Mouse (Mus musculus) mouse trophoblast stem cell (cell line): ENCODE results near the gene Snx30.

Experiments used
- in situ Hi-C, 2 experiments: fragments of 300-500 bp; cut with MseI, MboI; formaldehyde crosslinking; loops; 2 replicates in 1 of 2; 3 replicates in 1 of 2; pipeline ENCODE4 v1.15.1; 2025

The Snx30 gene

DNA sequence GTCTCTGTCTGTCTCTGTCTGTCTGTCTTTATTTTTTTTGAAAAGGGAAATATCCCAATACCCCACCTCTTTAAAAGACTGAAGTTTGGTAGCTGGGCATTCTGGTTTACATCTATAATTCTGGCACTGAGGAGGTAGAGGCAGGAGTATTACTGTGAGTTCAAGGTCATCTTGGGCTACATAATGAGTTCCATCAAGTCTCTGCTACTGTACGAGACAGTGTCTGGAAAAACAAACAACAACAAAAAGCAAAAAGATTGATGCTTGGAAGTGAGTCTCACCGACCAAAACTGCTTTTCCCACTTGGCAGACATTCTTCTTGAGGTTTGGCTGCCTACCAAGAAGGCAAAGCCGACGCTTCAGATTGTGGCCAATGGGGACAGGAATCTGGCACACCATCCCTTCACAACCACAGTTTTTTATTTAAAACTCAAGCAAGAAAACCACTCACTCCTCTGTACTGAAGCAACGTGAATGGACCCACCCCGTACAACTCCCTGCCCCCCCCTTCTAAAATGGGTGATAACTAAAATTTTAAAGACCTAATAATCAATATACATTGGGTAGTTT lies 63.9 kb downstream of the Snx30 start:
- in situ Hi-C loops, result loop anchor here (5.0 to 10.0 kb wide), 4 partner anchors 55 to 85 kb away; partner anchors contain the start of gene Snx30 (in 1 of the 2)

GRCm38 (mm10) chr4:59870433-59870832 lies 64.8 kb downstream of the Snx30 start:
- in situ Hi-C loops, result loop anchor here (5.0 to 10.0 kb wide), 4 partner anchors 54 to 86 kb away; partner anchors contain the start of gene Snx30 (in 1 of the 2)

DNA sequence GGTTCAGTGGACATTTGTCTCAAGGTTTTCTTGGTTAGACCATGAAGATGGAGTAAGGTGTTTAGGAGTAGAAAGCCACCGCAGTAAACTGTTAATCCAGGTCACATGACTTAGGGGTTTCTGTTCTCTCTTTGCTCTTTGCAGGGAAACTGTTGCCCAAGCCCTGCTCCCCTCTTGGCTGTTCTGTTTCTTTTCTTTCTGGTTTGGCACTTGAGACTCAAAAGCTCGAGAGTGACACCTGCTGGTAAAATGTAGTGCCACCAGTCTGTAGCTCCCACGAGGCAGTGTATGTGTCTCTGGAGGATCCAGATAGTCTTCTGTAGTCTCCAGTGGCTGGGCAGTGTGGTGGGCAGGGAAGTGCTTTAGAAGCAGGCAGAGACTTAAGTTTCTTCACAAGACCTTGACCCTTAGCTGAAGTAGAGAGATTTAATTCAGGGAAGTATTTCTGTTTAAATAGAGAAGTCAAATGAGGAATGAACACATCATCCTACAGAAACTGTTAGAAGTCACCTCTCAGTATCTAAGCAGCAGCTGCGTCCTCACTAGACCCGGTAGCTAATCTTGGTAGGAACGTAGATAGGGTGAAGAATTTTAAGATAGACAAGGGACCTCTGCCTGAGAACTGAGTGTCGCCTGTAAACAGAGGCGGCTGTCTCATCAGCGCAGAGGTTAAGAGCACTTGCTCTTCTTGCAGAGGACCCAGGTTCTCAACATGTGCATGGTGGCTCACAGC lies 65.4 kb downstream of the Snx30 start:
- in situ Hi-C loops, result loop anchor here (5.0 to 10.0 kb wide), 4 partner anchors 54 to 86 kb away; partner anchors contain the start of gene Snx30 (in 1 of the 2)

GRCm38 (mm10) chr4:59873240-59873639 lies 67.6 kb downstream of the Snx30 start:
- in situ Hi-C loops, result loop anchor here (5.0 to 10.0 kb wide), 4 partner anchors 52 to 88 kb away; partner anchors contain the start of gene Snx30 (in 1 of the 2)

DNA sequence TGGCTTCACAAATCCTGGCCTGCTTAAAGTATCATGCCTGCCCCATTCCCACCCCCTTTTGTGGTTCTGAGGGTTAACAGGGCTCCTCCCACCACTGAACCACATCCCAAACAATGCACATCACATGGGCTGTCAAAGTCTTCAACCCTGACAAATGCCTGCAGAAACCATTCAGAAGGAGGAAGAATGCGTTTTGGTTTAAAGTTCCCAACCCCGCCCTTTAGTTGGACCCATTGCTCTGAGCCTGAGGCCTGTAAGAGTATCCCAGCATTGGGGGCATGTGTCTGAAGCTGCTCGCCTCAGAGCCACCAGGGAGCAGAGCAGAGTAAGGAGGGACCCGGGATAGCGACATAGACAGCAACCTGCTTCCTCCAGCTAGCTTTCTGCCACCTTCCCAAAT lies 68.2 kb downstream of the Snx30 start:
- in situ Hi-C loops, result loop anchor here (5.0 to 10.0 kb wide), 4 partner anchors 51 to 89 kb away; partner anchors contain the start of gene Snx30 (in 1 of the 2)

- in situ Hi-C loops, result loop anchor here in 1 of 2 experiments (10.0 kb wide), 2 partner anchors 48 to 92 kb away; no protein-coding TSS in a partner anchor
Observed at GRCm38 (mm10) chr4:59876570-59876969, 70.9 kb downstream of the Snx30 start.

GRCm38 (mm10) chr4:59877025-59877424 lies 71.4 kb downstream of the Snx30 start:
- in situ Hi-C loops, result loop anchor here in 1 of 2 experiments (10.0 kb wide), 2 partner anchors 48 to 92 kb away; no protein-coding TSS in a partner anchor

DNA sequence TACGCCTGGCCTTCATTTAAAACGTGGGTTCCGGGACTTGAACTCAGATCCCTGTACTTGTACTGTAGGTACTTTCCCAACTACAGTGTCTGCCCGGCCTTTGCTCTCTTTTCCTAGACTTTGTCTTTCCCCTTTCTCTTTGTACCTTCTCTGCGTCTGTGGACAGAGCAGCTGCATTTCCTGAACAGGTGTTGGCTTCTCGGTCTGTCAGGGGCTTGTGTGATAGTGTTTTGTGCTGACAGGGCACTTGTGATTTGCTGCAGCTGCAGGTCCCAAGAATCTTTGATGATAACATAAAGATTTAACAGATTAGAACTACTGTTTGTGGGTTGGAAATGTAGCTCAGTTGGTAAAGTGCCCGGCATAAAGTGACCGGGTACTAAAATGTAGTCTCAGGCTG lies 73.0 kb downstream of the Snx30 start:
- in situ Hi-C loops, result loop anchor here in 1 of 2 experiments (10.0 kb wide), 2 partner anchors 46 to 94 kb away; no protein-coding TSS in a partner anchor

DNA sequence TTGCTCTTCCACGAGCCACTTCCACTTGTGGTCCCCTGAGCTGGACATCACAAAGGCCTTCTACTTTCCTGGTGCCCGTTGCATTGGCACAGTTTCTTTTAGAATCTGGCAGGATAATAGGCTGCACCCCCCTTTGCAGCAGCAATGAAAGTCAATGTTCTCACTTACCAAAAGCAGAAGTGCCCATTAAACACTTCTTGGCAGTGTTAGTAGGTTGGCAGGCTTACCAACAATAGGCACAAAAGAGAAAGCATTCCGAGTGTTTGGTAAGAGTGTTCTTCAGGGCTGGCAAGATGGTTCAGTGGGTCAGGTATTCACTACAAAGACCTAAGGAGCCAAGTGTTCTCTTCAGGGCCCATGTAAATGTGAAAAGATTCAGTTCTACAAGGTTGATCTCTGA lies 73.8 kb downstream of the Snx30 start:
- in situ Hi-C loops, result loop anchor here in 1 of 2 experiments (10.0 kb wide), 2 partner anchors 45 to 95 kb away; no protein-coding TSS in a partner anchor

- in situ Hi-C loops, result no loop called here
Observed at GRCm38 (mm10) chr4:59880725-59881124, 75.1 kb downstream of the Snx30 start.

DNA sequence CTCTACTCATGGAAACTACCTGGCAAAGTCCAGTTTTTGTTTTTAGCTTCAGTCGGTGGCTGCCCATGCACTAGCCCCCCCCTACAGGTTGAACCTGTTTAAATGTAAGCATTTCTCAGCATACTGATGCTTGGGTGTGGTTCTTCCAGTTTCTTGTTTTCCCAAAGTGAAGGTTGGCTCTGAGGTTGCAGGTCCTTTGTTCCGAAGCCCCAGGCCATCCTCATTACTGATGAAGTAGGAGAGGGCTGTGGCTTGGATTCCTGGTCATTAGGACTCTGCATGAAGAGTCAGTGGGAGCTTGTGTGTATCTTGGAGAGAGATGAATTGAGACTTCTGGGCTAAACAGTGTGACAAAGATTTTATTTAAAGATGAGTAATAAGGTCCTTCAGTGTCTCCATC lies 75.6 kb downstream of the Snx30 start:
- in situ Hi-C loops, result no loop called here

- in situ Hi-C loops, result no loop called here
Observed at GRCm38 (mm10) chr4:59884136-59884696, 78.6 kb downstream of the Snx30 start.

DNA sequence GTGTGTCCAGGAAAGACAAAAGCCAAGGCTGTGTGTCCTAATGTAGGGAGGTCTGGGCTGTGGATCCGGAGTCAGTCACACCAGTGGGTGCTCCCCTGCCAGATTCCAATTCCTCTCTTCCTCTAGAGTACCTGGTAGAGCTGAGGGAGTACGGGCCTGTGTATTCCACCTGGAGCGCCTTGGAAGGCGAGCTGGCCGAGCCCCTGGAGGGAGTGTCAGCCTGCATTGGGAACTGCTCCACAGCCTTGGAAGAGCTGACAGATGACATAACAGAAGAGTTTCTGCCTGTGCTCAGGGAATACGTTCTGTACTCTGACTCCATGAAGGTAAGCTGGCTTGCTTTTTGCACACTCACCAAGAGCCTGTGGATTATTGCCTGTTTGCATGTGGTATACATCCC lies 80.6 kb downstream of the Snx30 start:
- in situ Hi-C loops, result no loop called here

GRCm38 (mm10) chr4:59887011-59887410 lies 81.4 kb downstream of the Snx30 start:
- in situ Hi-C loops, result no loop called here

- in situ Hi-C loops, result no loop called here
Observed at GRCm38 (mm10) chr4:59888014-59888413, 82.4 kb downstream of the Snx30 start.

GRCm38 (mm10) chr4:59890086-59890600 lies 84.5 kb downstream of the Snx30 start:
- in situ Hi-C loops, result no loop called here

DNA sequence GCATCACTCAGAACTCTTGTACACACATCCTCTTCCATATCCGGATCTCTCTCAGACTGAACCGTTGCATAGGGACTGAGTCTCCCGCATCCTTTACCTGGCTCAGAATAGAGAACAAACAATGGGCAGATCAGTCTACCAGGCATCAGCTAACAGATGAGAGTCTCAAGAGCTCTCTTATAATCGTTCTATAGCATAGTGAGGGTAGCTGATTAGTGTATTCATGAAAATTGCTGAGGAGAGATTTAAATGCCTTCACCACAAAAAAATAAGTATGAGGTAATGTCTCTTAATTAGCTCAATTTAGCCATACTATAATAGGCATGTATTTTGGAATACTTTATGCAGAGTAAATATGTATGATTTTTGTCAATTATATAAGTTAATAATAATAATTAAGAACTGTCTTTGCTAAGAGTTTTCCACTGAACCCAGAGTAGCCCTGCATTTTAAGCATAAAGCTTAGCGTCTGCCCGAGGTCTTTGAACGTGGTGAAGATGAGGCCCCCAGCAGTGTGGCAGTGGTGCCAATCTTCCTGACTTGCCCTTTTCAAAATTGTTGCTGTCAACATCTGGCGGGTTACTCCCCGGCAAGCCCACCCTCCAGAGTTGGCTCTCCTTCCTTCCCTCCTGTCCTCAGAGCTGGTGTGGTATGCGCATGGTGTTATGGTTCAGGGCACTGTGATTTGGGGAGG lies 86.2 kb downstream of the Snx30 start:
- in situ Hi-C loops, result no loop called here

- in situ Hi-C loops, result no loop called here
Observed at GRCm38 (mm10) chr4:59892731-59893130, 87.1 kb downstream of the Snx30 start.

- in situ Hi-C loops, result no loop called here
Observed at GRCm38 (mm10) chr4:59894415-59894814, 88.8 kb downstream of the Snx30 start.

GRCm38 (mm10) chr4:59894977-59895575 lies 89.4 kb downstream of the Snx30 start:
- in situ Hi-C loops, result no loop called here

- in situ Hi-C loops, result no loop called here
Observed at GRCm38 (mm10) chr4:59896000-59896399, 90.4 kb downstream of the Snx30 start.
